Mouse (Mus musculus) heart, postnatal 36 days (tissue): ENCODE measurements around the gene Bricd5. TPM values are rescaled to one million over a fixed set of nuclear protein-coding genes. Genes with fewer than 3 reads are reported as not detected.

Experiments
- DNase-seq, 2 experiments: peaks; one replicate each; pipeline ENCODE4 v3.0.0; 2021 to 2022
- intact Hi-C: fragments of 180-260 bp; cut with DNase I; formaldehyde crosslinking; loops from one replicate; pipeline ENCODE4 v1.15.1; 2025
- total RNA-seq, 2 experiments: library from RNA; stranded (reverse); gene quantifications; 2 replicates each; pipeline ENCODE4 v1.2.3; 2021

Bricd5 gene
- total RNA-seq, 2 experiments from 2014 or later: not detected

GRCm38 (mm10) chr17:24480201-24480826 is 6.6 kb downstream of the Bricd5 start:
- intact Hi-C loops: loop anchor here (1.0 kb wide), 1 partner anchor 41 kb away; no protein-coding TSS in a partner anchor
- no peak for DNase-seq

DNA sequence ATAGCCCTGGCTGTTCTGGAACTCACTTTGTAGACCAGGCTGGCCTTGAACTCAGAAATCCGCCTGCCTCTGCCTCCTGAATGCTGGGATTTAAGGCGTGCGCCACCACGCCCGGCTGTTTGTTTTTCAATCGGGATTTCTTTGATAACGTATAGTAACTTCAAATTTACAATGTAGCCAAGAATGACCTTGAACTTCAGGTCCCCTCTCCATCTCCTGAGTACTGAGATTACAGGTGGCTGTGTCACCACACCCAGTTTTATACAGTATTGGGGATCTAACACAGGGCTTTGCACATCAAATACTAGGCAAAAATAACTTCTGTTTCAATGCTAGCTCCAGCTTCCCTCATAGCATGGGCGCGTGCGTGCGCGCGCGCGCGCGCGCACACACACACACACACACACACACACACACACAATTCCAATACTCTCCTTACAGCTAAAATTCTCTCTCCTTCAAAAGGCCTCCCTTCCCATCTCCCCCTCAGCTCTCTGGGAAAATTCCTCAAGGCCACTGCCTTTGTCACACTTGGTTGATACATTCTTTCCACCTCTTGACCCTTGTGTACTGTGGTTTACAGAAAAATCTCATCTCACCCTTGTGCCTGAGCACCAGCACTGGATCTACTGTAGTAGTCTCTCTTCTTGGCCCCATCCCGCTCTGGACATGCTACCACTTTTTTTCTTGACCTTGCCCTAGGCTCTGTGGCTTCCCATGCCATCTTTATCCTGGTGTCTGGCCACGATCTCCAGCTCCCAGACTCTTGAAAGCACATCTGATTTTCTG is 7.5 kb downstream of the Bricd5 start:
- no peak for DNase-seq
- intact Hi-C loops: no loop called here

- DNase-seq: no peak
- intact Hi-C loops: no loop called here
Observed at GRCm38 (mm10) chr17:24483495-24483894, 9.8 kb downstream of the Bricd5 start.

DNA sequence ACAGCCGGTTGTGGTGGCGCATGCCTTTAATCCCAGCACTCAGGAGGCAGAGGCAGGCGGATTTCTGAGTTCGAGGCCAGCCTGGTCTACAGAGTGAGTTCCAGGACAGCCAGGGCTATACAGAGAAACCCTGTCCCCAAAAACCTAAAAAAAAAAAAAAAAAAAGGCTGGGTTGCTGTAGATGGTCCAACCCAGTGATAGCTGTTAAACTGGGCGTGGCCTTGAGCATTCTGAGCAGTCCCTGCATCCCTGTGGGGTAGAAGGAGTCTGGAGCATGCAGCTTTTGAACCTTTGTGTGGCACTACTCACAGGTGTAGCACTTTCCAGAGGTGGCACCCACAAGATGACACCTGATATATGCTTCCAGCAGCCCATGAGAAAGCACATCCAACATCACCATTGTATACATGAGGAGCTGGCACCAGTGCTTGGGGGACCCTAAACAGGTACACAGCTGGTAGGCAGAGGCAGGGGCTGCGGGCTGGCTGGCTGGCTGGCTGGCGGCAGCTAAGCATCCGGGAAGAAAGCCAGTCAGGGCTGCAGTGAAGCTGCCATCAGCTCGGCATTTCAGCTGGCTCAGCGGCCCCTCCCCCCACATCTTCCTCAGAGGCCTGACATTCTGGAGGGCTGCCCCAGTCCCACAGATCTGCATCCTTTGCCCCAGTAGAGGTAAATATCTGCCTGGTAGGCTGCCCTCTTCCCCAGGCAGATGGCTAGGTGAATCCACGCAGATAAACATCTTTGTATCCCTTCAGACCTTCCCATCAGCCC is 11.6 kb downstream of the Bricd5 start:
- intact Hi-C loops: no loop called here

DNA sequence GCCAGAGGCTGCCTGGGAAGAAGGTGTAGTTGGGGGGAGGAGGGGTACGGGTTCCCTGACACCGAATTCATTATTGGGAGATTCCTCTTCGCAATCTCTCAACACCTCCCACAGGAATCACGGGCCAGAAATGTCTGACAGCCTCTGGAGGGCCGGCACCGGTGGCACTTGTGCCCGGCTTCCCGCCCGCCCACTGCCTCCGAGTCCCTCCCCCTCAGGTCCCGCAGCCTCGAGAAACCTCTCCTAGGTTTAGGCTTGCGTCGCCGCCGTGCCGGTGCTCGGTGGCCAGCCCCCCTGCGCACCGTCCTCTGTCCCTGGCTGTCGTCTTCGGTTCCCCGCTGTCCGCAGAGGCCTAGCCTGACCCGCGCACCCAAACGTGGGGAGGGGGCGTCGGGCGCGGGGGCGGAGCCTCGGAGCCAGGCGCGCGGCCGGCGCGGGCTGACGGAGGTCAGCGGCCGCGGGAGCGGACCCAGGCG is 14.5 kb downstream of the Bricd5 start, which contains the start of gene Caskin1:
Caskin1 (plus strand) TSS at position 416 of the 476 bp plus-strand sequence.
- intact Hi-C loops: no loop called here
- DNase-seq: no peak

More for the DNA sequence above, 11.6 kb downstream of the Bricd5 start:
- no peak for DNase-seq

- intact Hi-C loops: no loop called here
- DNase-seq: peak; percentile 32 to 36
Observed at GRCm38 (mm10) chr17:24488662-24489264, 15.1 kb downstream of the Bricd5 start.

- no peak for DNase-seq
- intact Hi-C loops: loop anchor here (5.0 kb wide), 2 partner anchors 138 to 178 kb away; partner anchors contain the start of gene Zfp598
Observed at GRCm38 (mm10) chr17:24489265-24490030, 15.8 kb downstream of the Bricd5 start.

DNA sequence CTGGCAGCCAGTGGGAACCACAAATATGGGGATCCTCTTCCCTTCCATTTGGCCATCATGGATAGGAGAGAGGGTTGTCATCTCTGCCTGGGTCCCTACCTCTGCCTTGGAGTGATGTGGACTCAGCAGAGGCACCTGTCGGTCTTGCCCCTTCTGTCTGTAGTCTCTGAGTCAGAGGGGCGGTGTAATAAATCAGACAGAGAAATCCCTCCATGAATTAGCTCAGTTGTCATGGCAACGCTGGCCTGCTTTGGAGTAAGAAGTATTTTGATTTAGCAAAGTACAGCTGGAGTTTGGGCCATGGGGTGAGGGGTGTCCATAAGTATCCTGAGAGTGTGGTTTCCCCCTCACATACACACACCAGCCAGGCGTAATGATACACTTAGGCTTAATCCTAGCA is 16.7 kb downstream of the Bricd5 start:
- intact Hi-C loops: loop anchor here (5.0 kb wide), 2 partner anchors 137 to 177 kb away; partner anchors contain the start of gene Zfp598
- no peak for DNase-seq

DNA sequence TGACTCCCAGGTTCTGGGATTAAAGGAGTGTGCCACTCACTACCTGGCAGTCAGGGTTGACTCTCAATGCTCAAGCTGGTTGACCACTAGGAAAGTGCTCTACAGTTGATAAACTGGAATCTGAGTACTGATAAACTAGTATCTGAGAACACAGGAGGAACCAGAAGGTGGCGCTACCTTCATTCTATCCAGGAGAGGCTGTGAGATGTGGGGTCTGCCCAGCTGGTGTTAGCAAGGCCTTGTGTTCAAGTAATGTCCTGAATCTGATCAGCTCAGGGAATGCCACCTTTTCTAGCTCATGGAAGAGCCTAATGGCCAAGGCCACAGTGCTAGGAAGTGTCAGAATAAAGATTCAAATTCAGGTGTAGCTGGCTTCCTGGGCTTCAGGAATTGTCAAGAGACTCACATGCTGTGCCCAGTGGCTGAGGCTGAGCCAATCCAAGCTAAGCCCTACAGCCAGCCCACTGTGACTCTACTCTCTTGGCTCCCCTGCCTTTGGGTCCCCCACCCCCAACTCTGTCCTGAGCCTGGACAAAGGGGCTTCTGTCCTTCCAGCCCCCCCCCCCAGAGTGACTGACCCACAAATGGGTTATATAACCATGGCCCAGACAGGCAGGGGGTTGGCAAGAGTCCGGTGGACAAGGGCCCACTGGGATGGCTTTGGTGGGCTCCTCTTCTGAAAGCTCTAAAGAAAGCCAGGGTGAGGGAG is 21.1 kb downstream of the Bricd5 start:
- DNase-seq: peak; percentile 39 to 57
- intact Hi-C loops: loop anchor here (2.0 to 5.0 kb wide), 4 partner anchors 18 to 173 kb away; partner anchors contain the start of gene Zfp598

GRCm38 (mm10) chr17:24495443-24495842 is 21.8 kb downstream of the Bricd5 start:
- intact Hi-C loops: loop anchor here (2.0 kb wide), 2 partner anchors 17 to 43 kb away; no protein-coding TSS in a partner anchor
- no peak for DNase-seq

- intact Hi-C loops: no loop called here
- DNase-seq: no peak
Observed at GRCm38 (mm10) chr17:24496026-24496425, 22.3 kb downstream of the Bricd5 start.

DNA sequence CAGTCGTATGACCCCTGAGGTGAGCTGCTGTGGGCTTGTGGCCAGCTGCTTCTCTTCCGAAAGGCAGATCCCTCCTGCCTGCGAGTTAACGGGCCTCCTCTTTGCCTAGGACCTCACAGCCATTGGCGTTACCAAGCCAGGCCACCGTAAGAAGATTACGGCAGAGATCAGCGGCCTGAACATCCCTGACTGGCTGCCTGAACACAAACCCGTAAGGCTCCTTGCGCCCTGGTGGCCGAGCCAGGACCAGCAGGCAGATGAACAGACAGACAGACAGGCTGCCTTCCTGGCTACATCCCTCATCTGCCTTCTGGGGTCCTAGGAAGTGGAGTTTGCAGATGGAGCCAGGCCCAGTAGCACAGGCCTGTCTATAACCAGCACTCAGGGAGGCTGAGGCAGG is 28.5 kb downstream of the Bricd5 start:
- no peak for DNase-seq
- intact Hi-C loops: no loop called here

GRCm38 (mm10) chr17:24504085-24504484 is 30.4 kb downstream of the Bricd5 start:
- intact Hi-C loops: no loop called here
- no peak for DNase-seq

GRCm38 (mm10) chr17:24505286-24505955 is 31.7 kb downstream of the Bricd5 start:
- intact Hi-C loops: no loop called here
- no peak for DNase-seq

- intact Hi-C loops: no loop called here
- DNase-seq: peak; percentile 24 to 28
Observed at GRCm38 (mm10) chr17:24506332-24507070, 32.8 kb downstream of the Bricd5 start.

DNA sequence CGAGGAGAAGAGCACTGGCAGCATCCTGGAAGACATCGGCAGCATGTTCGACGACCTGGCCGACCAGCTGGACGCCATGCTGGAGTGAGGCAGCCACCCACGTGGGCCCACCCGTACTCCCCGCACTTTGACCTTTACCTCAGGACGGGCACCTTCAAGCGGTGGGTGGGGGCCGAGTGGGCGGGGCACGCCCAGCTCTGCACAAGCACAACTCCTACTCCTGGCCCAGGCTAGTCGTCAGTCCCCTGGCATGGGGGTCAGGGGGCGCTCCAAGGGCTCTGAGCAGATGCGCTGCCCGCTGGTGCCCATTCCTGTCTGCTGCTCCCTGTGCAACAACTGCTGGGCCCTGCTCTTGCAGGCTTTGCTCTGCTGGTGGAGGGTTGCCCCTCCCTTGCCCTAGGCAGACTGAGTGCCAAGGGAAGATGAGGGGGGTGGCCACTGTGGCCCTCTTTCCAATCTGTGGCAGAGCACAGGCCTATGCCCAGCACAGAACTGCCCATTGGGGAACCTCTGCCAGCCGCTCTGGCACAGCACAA is 33.5 kb downstream of the Bricd5 start:
- intact Hi-C loops: no loop called here
- no peak for DNase-seq

DNA sequence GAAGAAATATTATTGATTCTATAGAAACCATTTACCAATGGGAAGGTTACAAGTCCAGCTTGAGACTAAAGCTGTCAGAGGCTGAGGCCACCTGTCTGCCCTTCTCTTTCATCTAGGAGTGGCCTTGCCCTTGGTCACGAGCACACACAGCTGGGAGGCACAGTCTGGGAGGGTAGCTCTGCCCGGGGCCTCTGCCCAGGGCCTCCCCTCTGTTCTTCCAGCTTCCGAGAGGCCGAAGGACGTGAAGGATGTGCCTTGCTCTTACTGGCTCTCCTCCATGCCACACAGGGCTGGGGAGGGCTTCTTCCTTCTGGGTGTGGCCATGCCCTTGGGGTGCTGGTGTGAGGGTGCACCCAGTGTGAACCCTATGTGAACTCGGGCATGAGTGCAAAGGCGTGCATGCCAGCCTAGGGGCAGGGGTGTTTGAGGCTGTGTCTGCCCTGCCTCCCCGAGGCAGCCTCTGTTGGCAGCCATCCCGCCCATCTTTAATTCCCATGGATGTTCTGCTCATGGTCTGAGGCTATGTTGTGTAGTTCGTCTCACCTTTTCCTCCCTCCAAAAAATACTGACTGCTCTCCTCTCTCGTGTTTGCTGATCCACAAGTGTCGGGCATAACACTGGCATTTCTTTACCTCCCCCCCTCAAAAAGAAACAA is 34.2 kb downstream of the Bricd5 start:
- no peak for DNase-seq
- intact Hi-C loops: no loop called here
